Mouse (Mus musculus) adrenal gland (tissue): ENCODE data around the gene Lrrc47.

Experiments used
- intact Hi-C: fragments of 180-260 bp; cut with DNase I; formaldehyde crosslinking; loops from one replicate; pipeline ENCODE4 v1.15.1; 2025
- long read RNA-seq, 2 experiments: library from polyadenylated mRNA; unstranded; transcript quantifications; one replicate each; pipeline ENCODE4 v2.0.0; 2020; ENCODE audit warnings: borderline replicate concordance in 1 of 2; ENCODE audit not compliant: insufficient replicate concordance in 1 of 2

Lrrc47 gene
- long read RNA-seq, experiment 1, transcript Lrrc47-205 (7 exons, 3,468 nt): major isoform, 7 of 17 reads
- long read RNA-seq, experiment 1, partial matches to known transcripts: 7 of 17 reads
- long read RNA-seq, experiment 1, other reads (novel, unspliced or antisense): 3 of 17 reads
- long read RNA-seq, experiment 2, transcript Lrrc47-205 (7 exons, 3,468 nt): major isoform, 8 of 11 reads
- long read RNA-seq, experiment 2, partial matches to known transcripts: 2 of 11 reads
- long read RNA-seq, experiment 2, other reads (novel, unspliced or antisense): 1 of 11 reads

- intact Hi-C loops: loop anchor here (2.0 to 5.0 kb wide), 2 partner anchors 37 to 131 kb away; partner anchors contain the start of genes Cep104, Dffb, Trp73 and Wrap73
Measured at GRCm38 (mm10) chr4:154011646-154012089, at the start of gene Lrrc47. Lrrc47 (plus strand) TSS chr4:154011731.

GRCm38 (mm10) chr4:153962631-153963030, 48.9 kb upstream of the Lrrc47 start:
- intact Hi-C loops: no loop called here

DNA sequence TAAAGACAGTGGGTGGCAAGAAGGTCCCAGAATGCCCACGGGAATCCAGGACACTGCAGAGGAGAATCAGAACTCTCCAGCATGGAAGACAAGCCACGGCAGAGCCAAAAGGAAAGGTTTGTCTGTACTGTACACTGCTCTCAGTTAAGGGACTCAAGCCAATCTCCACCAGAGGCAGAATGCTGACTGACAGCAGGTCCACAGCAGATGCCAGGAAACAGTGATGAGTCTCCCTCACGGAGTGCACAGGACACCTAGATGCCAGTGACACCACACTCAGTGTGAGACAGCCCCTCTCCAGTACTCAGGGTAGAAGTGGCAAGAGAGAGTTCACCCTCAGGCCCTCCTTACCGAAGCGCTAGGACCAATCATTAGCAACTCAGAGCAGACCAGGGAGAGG, 44.9 kb upstream of the Lrrc47 start:
- intact Hi-C loops: no loop called here

DNA sequence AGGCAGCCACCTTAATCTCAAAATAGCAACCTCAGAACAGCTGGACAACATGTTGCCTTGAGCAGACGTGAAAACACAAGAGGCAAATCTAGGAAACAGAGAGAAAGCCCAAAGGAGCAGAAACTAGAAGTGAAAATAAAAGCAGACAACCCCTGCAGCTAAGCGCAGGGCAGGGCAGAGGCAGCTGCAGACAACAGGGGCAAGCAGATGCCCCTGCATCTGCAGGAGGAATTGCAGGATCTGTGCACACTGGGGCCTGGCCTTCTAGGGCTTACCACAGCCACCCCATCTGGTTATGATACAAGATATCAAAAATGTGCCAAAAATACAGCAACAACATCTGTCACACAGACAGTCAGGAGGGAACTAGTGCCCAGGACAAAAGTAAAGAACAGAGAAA, 44.0 kb upstream of the Lrrc47 start:
- intact Hi-C loops: no loop called here

- intact Hi-C loops: no loop called here
Measured at GRCm38 (mm10) chr4:153968063-153968462, 43.5 kb upstream of the Lrrc47 start.

DNA sequence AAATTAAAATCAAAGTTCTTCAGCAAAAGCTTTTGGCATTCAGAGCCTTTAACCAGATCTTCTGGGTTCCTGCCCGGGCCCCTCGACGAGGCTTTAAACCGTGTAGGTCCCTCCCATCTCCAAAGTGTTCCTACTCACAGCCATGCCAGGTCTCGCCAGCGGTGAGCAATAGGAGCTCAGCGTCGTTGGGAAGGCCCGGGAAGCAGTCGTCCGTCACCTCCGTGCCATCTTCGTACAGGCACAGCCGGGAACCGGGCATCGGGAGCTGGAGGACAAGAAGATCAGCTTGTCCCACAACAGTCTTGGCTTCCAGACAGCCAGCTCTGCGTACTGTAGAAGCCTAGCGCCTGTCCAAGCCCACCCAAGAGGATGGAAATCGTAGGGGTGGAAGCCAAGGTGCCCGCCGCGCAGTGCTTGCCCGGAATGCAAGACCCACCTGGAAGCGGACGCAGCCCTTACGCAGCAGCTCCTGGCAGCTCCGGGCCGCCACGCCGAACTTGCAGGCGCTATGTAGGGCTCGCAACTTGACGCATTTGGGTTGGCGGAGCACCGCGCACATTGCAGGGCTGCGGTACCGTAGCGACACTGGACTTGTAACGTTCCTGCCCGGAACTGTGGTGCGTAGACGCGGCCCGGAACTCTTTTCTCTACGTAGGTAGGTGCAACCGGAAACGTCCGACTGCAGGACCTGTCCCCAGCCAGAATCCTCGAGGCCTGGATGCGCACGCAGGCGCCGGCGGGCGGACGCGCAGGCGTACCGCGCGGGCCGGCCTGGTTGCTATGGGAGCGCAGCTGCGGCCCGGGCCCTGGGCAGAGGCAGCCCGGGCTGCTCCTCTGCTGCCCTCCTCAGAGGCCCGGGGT, 36.9 kb upstream of the Lrrc47 start, which contains the start of the genes Dffb and Cep104:
TSS of gene Dffb (minus strand) at position 696 of the 861 bp plus-strand sequence.
TSS of gene Cep104 (plus strand) at position 764 of the 861 bp plus-strand sequence.
- intact Hi-C loops: loop anchor here (2.0 to 10.0 kb wide), 2 partner anchors 36 to 170 kb away; partner anchors contain the start of genes Lrrc47, Trp73 and Wrap73

GRCm38 (mm10) chr4:153975292-153975662, 36.3 kb upstream of the Lrrc47 start:
- intact Hi-C loops: loop anchor here (2.0 to 10.0 kb wide), 2 partner anchors 36 to 170 kb away; partner anchors contain the start of genes Lrrc47, Trp73 and Wrap73

DNA sequence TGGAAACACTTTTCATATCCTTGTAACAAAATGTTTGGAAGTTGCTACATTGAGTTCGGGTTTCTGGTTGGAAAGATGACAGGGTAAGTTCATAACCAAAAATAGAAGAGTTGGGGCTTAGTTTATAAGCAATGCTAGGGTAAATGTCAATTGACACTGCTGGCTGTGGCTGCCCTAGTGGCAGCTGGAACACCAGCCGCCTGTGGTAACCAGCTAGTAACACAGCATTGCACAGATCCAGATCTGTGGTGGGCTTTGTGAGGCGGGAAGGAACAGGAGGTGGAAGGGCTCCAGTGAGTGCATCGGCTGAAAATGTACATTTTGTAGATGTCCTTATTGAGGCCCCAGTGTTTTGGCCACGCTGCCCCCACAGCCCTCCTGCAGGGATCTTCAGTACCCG, 35.8 kb upstream of the Lrrc47 start:
- intact Hi-C loops: loop anchor here (2.0 to 10.0 kb wide), 2 partner anchors 35 to 169 kb away; partner anchors contain the start of genes Lrrc47, Trp73 and Wrap73

GRCm38 (mm10) chr4:153979243-153979642, 32.3 kb upstream of the Lrrc47 start:
- intact Hi-C loops: loop anchor here (10.0 kb wide), 1 partner anchor 166 kb away; the partner anchor contains the start of genes Trp73 and Wrap73

GRCm38 (mm10) chr4:153980470-153980869, 31.1 kb upstream of the Lrrc47 start:
- intact Hi-C loops: no loop called here

DNA sequence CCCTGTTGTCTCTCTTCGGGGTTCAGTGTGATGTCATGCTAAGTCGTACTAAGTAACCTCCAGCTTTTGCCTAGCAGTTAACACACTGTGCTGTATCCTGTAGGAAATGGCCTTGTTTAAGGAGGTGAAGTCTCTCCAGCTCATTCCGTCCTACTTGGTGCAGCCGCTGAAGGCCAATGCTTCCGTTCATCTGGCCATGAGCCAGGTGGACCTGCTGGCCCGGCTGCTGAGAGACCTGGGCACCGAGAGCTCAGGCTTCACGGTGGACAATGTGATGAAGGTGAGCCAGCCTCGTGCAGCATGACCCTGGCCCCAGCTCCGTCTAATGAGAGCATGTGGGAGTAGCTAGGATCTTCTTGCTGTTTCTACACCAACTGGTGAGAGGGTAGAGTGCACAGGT, 18.8 kb upstream of the Lrrc47 start:
- intact Hi-C loops: no loop called here

GRCm38 (mm10) chr4:153993505-153993904, 18.0 kb upstream of the Lrrc47 start:
- intact Hi-C loops: no loop called here

GRCm38 (mm10) chr4:154005488-154005887, 6.0 kb upstream of the Lrrc47 start:
- intact Hi-C loops: no loop called here

GRCm38 (mm10) chr4:154006264-154006663, 5.3 kb upstream of the Lrrc47 start:
- intact Hi-C loops: no loop called here

DNA sequence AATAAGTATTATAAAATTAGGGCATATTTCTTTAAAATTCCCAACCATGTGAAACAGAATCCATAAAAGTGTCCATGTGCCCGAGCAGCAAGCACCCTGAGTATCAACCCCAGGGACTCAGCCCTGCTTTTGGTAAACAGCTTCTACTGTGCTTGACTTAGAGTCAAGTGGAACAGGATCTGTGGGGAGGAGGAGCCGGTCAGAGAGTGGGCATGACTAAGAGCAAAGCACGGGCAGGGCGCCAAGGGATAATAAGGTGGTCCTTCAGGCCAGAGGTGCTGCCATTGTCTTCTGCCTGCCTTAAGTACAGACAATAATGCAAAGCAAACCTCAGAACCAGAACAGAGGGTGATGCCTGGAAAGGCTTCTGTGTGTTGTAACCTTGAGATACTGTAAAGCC, 3.8 kb upstream of the Lrrc47 start:
- intact Hi-C loops: no loop called here

- intact Hi-C loops: loop anchor here (2.0 to 5.0 kb wide), 2 partner anchors 36 to 131 kb away; partner anchors contain the start of genes Cep104, Dffb, Trp73 and Wrap73
Measured at GRCm38 (mm10) chr4:154010907-154011645, 455 bp upstream of the Lrrc47 start.

DNA sequence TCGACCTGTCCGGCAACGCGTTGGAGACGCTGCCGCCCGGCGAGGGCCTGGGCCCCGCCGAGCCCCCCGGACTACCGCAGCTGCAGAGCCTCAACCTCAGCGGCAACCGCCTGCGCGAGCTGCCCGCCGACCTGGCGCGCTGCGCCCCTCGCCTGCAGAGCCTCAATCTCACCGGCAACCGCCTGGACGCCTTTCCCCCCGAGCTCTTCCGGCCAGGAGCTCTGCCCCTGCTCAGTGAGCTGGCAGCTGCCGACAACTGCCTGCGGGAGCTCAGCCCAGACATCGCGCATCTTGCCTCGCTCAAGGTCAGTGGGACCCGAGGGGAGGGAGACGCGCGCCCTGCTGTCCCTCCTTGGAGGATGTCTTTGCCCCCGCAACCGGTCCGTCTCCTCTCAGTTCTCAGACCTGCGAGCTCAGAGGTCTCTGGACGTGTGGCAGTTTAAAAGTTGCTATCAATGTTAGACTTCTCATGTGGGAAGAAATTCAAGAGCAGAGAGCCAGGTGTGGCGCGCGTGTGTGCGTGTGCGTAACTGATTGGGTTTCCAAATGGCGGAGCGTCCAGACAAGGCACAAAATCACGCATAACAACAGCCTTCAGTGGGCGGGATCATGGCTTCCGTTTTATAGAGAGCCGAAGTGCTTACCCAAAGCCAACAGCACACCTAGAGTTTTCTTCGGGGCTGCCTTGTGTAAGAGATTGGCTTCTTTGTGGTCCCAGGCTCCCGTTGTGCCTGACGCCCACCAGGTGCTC, 776 bp downstream of the Lrrc47 start:
- intact Hi-C loops: loop anchor here (5.0 kb wide), 1 partner anchor 130 kb away; the partner anchor contains the start of genes Trp73 and Wrap73

- intact Hi-C loops: no loop called here
Measured at GRCm38 (mm10) chr4:154015476-154015875, 3.9 kb downstream of the Lrrc47 start.

GRCm38 (mm10) chr4:154019571-154019970, 8.0 kb downstream of the Lrrc47 start:
- intact Hi-C loops: no loop called here

DNA sequence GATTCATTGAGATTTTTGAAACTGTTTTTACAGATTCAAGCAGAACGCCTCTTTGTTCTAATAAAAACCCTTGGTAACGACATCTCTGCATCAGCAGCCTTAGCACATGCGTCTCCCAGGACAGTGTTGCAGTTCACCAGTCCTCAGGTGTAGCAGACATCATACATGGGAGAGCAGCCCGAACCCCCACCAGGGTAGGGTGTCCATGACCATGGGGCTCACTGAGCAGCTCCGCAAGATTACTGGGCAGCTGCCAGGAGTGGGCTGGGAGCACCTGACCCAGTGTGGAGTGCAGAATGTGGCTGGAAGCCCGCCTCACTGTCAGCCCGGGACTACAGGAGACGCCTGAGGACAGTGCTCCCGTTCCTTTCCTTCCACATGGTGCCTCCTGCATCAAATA, 9.9 kb downstream of the Lrrc47 start:
- intact Hi-C loops: no loop called here
